Mouse (Mus musculus): ENCODE data around the gene Gli1. TPM values are rescaled to one million over a fixed set of nuclear protein-coding genes. Genes with fewer than 3 reads are reported as not detected.
A peak's percentile ranks its signal among the peaks of the same experiment; 100 is the strongest.

The Gli1 gene
- 14.8 and 16.5 TPM in 2 replicates for polyA plus RNA-seq (2015; fragmentation: Nextera tagmentation; extraction: Ambion mirVana)

DNA sequence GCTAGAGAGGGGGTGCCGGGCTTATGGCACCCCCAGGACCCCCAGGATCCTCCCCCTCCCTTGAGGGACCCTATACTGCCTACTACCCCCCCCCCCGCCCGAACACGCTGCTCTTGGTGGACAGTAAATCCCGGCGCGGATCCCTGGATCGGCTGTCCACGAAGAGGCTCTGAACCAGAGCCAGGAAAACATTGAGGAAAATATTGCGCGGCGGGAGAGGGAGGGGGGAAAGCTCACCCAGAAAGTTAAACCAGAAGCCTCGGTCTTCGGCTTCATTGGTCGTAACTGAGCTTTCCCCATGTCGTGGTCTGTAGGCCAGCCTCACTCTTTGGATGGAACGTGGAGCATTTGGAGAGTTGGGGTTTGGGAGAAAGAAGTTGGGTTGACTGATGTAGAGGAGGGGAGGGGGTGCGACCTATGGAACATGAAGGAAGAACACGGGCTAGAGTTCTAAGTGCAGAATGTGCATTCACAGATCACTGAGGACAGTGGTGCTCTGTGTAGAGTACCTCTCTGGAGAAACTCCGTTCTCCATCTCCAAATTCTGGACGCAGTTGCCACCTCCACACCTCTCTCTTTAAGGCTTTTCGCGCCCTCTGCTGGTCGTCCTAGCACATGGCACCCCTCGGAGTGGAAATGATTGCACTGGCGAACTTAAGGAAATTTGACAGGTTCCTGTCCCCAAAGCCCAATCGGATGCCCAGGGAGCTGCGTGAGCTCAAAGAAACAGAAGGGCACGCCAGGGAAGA is at the start of gene Gli1:
Gene Gli1, minus strand, starts transcription at position 84 of the 749 bp plus-strand sequence.
- Histone ChIP-seq H3K4me2 (replicated peaks) (peak within 1 kb of the TSS; percentile 75), H3K27ac (peak within 1 kb of the TSS; percentile 87), H3K4me3 (peak within 1 kb of the TSS; percentile 57), H3K36me3 (peaks cover 10% of the 10 kb centered on the region), H3K9ac (peak within 1 kb of the TSS; percentile 63), H3K27me3 (no peaks in the 10 kb centered on the region), H3K4me1 (peaks cover 29% of the 10 kb centered on the region), H3K9me3 (no peaks in the 10 kb centered on the region)
- ATAC-seq (ENCODE audit: low FRiP score, low read depth): peak; percentile 25
- under 1% methylated on average over 29 of the region's 29 CpGs for WGBS

DNA sequence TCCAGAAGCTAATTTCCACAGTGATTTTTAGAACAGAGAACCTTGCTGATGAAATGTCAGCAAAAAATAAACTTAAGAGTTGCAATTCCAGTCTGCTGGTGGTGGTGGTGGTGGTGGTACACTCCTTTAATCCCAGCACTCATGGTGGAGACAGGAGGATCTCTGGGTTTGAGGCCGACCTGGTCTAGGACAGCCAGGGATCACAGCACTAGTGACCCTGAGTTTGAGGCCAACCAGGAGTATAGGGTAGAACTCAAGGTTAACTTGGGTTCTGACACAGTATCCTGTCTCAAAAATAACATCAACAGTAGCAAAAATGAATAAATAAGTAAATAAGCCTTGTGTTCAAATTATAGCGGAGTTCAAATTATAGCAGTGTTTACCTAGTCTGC is 40.0 kb upstream of the Gli1 start:
- no peaks in the 10 kb centered on the region for H3K27me3 ChIP-seq
- H3K4me1 ChIP-seq: peaks cover 15% of the 10 kb centered on the region
- no peaks in the 10 kb centered on the region for H3K36me3 ChIP-seq
- H3K27ac ChIP-seq: peak overlapping the region; percentile 94
- no peak for ATAC-seq (ENCODE audit: low FRiP score, low read depth)
- peak overlapping the region; percentile 69 for H3K4me2 ChIP-seq (replicated peaks)
- H3K9ac ChIP-seq: peak overlapping the region; percentile 86
- H3K9me3 ChIP-seq: no peaks in the 10 kb centered on the region
- H3K4me3 ChIP-seq: peak overlapping the region; percentile 69
- WGBS: 53% methylated on average over 2 of the region's 2 CpGs

DNA sequence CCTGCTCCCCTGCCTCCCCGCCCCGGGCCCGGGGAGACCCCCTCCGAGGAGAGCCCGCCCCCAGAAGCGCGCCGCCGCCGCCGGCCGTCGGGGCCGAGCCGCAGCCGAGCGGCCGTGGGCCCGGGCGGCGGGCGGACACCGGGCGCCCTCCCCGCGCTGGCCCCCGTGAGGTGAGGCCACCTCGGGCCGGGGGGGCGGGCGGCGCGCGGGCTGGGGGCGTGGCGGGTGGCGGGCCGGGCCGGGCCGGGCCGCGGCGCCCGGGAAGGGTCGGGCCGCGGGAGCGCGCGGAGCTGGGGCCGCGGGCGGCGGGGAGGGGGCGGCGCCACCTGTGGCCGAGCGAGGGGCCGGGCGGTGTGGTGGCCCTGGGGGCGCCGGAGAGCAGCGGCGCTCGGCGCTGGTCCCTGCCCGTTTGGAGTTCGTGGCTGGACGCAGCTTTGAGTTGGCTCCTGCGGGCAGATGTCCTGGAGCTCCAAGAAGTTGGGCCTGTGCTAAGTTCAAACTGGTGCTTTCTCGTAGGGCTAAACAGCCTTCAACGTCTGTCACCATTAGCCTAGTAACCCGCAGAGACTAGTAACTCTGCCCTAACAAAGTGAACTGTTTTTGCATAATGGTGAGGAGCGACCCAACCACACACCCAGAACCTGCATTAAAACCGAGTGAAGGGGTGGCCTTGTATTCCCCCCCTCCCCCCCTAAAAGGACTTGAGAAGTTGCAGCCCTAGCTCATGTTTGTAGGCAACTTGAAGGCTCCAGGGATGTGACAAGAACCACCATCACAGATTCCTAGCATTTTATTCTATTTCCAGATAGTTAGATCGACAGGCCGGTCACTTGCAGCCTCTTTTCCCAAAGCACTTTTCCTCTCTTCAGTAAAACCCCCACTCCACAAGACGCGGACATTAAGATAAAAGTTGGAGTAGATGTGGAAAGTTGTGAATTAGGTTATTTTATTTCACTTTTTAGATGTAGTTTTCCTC is 39.3 kb upstream of the Gli1 start:
- no peaks in the 10 kb centered on the region for H3K36me3 ChIP-seq
- H3K4me1 ChIP-seq: peaks cover 15% of the 10 kb centered on the region
- H3K9me3 ChIP-seq: no peaks in the 10 kb centered on the region
- H3K27me3 ChIP-seq: no peaks in the 10 kb centered on the region
- ATAC-seq (ENCODE audit: low FRiP score, low read depth): peak; percentile 82
- H3K4me3 ChIP-seq: peak overlapping the region; percentile 69
- peak overlapping the region; percentile 69 for H3K4me2 ChIP-seq (replicated peaks)
- under 1% methylated on average over 54 of the region's 79 CpGs for WGBS
- peak overlapping the region; percentile 86 for H3K9ac ChIP-seq
- peak overlapping the region; percentile 94 for H3K27ac ChIP-seq

DNA sequence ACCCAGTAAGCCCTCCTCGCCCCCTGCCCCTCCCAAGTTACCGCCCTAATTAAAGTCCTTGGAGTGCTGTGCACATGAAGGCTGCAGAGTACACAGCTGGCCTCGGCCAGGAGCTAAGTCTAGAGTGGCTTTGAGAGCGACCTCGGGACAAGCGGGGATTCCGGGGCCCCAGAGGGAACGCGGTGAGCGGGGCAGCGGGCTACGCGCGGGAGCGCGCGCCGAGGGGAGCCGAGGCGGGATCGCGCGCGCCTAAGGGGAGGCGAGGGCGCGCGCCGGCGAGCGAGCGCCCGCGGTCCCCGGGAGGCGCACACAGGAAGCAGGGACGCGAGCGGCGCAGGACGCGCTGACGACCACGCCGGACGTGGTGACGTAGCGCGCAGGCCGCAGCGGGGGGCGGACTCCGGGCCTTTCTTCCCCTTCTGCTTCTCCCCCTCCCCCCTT is 38.5 kb upstream of the Gli1 start, which contains the start of gene R3hdm2:
Gene R3hdm2, plus strand, starts transcription at position 77 of the 441 bp plus-strand sequence.
- Histone ChIP-seq H3K4me2 (replicated peaks) (peak within 1 kb of the TSS; percentile 69), H3K9ac (peak within 1 kb of the TSS; percentile 86), H3K9me3 (no peaks in the 10 kb centered on the region), H3K27me3 (no peaks in the 10 kb centered on the region), H3K36me3 (no peaks in the 10 kb centered on the region), H3K27ac (peak within 1 kb of the TSS; percentile 94), H3K4me3 (peak within 1 kb of the TSS; percentile 69), H3K4me1 (peaks cover 15% of the 10 kb centered on the region)
- WGBS: under 1% methylated on average over 47 of the region's 53 CpGs
- peak; percentile 96 for ATAC-seq (ENCODE audit: low FRiP score, low read depth)

DNA sequence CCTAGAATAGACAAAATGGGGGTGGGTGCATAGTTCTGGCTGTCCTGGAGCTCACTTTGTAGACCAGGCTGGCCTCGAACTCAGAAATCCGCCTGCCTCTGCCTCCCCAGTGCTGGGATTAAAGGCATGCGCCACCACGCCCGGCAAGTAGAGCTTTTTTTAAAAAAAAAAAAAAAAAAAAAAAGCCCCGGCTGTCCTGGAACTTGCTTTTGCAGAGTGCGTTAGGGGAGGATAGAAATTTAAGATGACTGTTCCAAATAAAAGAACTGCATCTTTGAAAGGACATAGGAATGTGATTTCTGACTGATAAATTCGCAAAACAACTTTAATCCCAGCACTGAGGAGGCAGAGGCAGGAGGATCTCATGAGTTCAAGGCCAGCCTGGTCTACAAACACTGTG is 37.9 kb upstream of the Gli1 start:
- ATAC-seq (ENCODE audit: low FRiP score, low read depth): no peak
- H3K4me2 ChIP-seq (replicated peaks): peak overlapping the region; percentile 66
- no peaks in the 10 kb centered on the region for H3K36me3 ChIP-seq
- peak overlapping the region; percentile 94 for H3K27ac ChIP-seq
- H3K4me3 ChIP-seq: peak overlapping the region; percentile 69
- peaks cover 15% of the 10 kb centered on the region for H3K4me1 ChIP-seq
- no peaks in the 10 kb centered on the region for H3K9me3 ChIP-seq
- peak overlapping the region; percentile 86; the same call in 1 of the 2 replicates for H3K9ac ChIP-seq
- WGBS: 86% methylated on average over 8 of the region's 8 CpGs
- H3K27me3 ChIP-seq: no peaks in the 10 kb centered on the region

DNA sequence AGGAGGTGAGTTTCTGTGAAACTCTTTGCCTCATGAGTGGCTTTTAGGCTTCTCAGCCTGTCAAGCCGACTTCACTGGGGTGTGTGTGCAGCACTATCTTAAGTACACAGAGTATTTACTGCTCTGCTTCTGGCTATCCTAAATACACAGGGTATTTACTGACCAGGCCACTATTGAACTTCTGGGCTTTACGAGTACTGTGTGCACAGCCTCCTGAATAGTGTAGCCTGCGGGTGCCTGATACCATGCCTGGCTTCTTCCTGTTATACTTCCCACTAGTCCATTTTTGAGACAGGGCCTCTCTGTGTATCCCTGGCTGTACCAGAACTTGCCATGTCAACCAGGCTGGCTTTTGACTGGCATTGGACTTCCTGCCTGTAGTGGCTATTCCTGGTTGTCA is 35.9 kb upstream of the Gli1 start:
- no peaks in the 10 kb centered on the region for H3K9me3 ChIP-seq
- no peak overlapping the region for H3K27ac ChIP-seq
- no peak overlapping the region for H3K9ac ChIP-seq
- ATAC-seq (ENCODE audit: low FRiP score, low read depth): no peak
- H3K36me3 ChIP-seq: no peaks in the 10 kb centered on the region
- WGBS: 53% methylated on average over 3 of the region's 3 CpGs
- no peak overlapping the region for H3K4me2 ChIP-seq (replicated peaks)
- H3K4me1 ChIP-seq: peaks cover 12% of the 10 kb centered on the region
- no peaks in the 10 kb centered on the region for H3K27me3 ChIP-seq
- H3K4me3 ChIP-seq: no peak overlapping the region

DNA sequence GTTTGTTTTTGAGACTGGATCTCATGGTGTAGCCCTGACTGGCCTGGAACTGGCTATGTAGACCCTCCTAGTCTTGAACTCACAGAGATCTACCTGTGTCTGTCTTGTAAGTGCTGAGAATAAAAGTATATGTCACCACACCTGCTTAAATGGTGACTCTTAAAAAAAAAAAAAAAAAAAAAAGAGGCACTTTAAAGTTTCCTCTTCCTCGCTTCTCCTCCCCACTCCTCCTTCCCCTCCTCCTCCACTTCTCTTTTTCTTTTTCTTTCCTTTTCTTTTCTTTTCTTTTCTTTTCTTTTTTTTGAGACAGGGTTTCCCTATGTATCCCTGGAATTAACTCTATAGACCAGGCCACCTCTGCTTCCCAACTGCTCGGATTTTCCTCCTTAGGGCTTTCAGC is 29.2 kb upstream of the Gli1 start:
- no peak overlapping the region for H3K27ac ChIP-seq
- H3K27me3 ChIP-seq: no peaks in the 10 kb centered on the region
- H3K9ac ChIP-seq: no peak overlapping the region
- H3K4me2 ChIP-seq (replicated peaks): no peak overlapping the region
- no peaks in the 10 kb centered on the region for H3K4me1 ChIP-seq
- ATAC-seq (ENCODE audit: low FRiP score, low read depth): no peak
- H3K36me3 ChIP-seq: no peaks in the 10 kb centered on the region
- 69% methylated on average over 2 of the region's 2 CpGs for WGBS
- no peak overlapping the region for H3K4me3 ChIP-seq
- H3K9me3 ChIP-seq: no peaks in the 10 kb centered on the region

DNA sequence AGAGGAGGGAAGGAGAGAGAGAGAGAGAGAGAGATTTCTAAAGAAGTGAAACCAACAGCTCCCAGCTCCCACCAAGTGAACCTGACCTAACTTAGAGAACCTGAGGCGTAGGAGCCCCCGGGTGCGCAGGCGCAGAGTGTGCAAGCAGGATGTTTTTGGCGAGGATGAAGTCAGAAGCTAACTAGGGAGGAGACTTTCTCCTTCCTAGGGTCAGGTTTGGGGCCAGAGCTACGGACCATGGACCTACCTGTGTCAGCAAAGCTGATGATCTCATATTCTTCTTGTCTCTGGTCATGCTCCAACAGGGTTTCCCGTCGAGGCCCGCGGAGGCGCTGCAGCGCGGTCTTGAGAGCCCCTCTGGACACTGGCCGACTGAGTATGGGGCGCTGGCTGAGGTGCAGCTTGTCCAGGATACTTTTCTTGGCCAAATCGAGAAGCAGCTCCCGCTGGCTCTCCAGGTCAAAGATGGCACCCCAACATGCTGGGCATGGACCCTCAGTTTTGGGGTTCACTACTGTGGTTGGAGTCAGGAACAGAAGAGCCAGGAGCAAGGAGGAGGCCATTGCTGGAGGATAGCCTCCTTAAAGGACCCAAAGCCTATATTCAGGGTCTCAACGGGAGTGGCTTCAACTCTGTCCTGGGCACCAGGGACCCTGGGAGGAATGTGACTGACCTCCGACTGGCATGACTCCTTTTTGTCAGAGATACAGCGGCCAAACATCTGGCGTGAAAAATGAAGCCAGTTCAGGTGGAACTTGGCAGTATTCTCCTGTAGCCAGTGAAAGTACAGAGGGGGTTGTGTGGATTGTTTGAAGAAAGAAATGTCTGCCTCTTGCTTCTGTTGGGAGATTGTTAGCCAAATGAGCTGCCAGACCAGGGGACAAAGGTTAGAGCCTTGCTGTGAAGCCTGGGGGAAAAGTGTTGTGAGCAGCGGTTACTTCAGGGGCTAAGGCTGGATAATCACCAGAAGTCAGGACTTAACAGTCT is 28.4 kb upstream of the Gli1 start, which contains the start of gene Inhbc:
Gene Inhbc, minus strand, starts transcription at position 598 of the 987 bp plus-strand sequence.
- 78% methylated on average over 22 of the region's 22 CpGs for WGBS
- no peak for ATAC-seq (ENCODE audit: low FRiP score, low read depth)

DNA sequence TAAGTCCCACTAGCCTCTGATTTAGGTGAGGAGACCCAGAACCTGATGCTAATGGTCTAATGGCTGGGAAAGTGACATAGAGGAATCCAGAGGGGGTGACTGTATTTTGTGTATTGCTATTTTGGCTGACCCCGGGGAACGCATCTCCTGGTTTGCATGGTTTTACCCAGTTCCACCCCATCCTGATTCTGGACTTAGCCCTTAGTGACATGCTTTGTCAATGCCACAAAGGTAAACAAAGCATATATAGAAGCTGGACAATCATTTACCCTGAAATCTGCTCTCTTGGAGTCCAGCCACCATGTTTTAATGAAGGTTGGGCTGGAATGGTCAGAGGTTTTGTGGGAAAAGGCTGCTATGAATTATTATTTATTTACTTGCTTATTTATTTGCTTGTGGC is 26.5 kb upstream of the Gli1 start:
- Histone ChIP-seq H3K36me3 (no peaks in the 10 kb centered on the region), H3K4me2 (replicated peaks) (no peak overlapping the region), H3K4me3 (no peak overlapping the region), H3K9ac (no peak overlapping the region), H3K27me3 (no peaks in the 10 kb centered on the region), H3K4me1 (no peaks in the 10 kb centered on the region), H3K9me3 (no peaks in the 10 kb centered on the region), H3K27ac (no peak overlapping the region)
- WGBS: 86% methylated on average over 2 of the region's 2 CpGs
- no peak for ATAC-seq (ENCODE audit: low FRiP score, low read depth)

More for the DNA sequence above, 28.4 kb upstream of the Gli1 start, which contains the start of gene Inhbc:
- Histone ChIP-seq H3K4me3 (no peak within 1 kb of the TSS), H3K36me3 (no peaks in the 10 kb centered on the region), H3K27me3 (no peaks in the 10 kb centered on the region), H3K9ac (no peak within 1 kb of the TSS), H3K27ac (no peak within 1 kb of the TSS), H3K4me1 (no peaks in the 10 kb centered on the region), H3K4me2 (replicated peaks) (no peak within 1 kb of the TSS), H3K9me3 (no peaks in the 10 kb centered on the region)

DNA sequence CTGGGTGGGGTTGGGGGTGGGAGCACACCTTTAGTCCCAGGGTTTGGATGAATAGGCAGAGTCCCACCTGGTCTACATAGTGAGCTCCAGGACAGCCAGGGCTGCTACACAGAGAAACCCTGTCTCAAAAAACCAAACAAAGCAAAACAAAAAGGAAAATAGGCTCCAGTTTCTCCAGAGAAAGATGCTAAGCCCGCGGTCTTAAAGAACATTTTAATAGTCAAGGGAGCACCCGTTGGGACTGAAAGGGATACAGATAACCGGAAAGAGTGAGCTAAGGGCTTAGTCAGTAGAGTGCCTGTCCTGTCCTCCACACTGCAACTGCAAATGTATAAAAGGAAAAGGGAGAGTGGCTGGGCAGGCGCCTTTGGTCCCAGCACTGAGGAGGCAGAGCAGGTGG is 25.3 kb upstream of the Gli1 start:
- no peak overlapping the region for H3K4me3 ChIP-seq
- H3K4me1 ChIP-seq: no peaks in the 10 kb centered on the region
- no peaks in the 10 kb centered on the region for H3K9me3 ChIP-seq
- ATAC-seq (ENCODE audit: low FRiP score, low read depth): no peak
- no peak overlapping the region for H3K9ac ChIP-seq
- WGBS: 77% methylated on average over 5 of the region's 5 CpGs
- no peaks in the 10 kb centered on the region for H3K27me3 ChIP-seq
- no peaks in the 10 kb centered on the region for H3K36me3 ChIP-seq
- H3K4me2 ChIP-seq (replicated peaks): no peak overlapping the region
- H3K27ac ChIP-seq: no peak overlapping the region

DNA sequence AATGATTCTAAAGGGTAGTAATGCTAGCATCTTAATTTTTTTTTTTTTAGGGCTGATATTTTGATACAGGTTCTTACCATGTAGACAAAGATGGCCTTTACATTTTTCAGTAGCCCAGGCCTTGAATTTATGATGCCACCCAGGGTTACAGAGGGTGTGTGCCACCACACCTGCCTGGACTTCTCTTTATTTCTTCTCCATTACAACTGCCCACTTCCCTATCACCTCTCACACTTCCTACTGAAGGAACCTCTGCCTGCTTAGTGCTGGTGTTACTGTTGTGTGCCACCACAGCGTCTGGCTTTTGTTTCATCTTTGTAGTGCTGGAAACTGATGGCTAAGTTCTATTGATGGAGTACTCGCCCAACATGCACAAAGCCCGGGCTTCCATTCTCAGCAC is 18.9 kb upstream of the Gli1 start:
- WGBS: 85% methylated on average over 3 of the region's 3 CpGs
- Histone ChIP-seq H3K4me2 (replicated peaks) (no peak overlapping the region), H3K4me3 (no peak overlapping the region), H3K36me3 (no peaks in the 10 kb centered on the region), H3K27ac (no peak overlapping the region), H3K9ac (no peak overlapping the region), H3K27me3 (no peaks in the 10 kb centered on the region), H3K9me3 (no peaks in the 10 kb centered on the region), H3K4me1 (no peaks in the 10 kb centered on the region)
- no peak for ATAC-seq (ENCODE audit: low FRiP score, low read depth)

Data from limb, embryonic 13.5 days (tissue).